Mouse (Mus musculus) bone marrow macrophage, adult 2 months (primary cell): ENCODE data around the gene Pde4c.

Experiments used
- CTCF ChIP-seq: IDR thresholded peaks from 2 replicates; pipeline ENCODE4 v1.5.1; 2012; ENCODE audit warnings: low read depth, mild to moderate bottlenecking, low read length, moderate library complexity
- POLR2A ChIP-seq: IDR thresholded peaks from 2 replicates; pipeline ENCODE4 v1.6.1; 2012; ENCODE audit warnings: mild to moderate bottlenecking, low read depth, low read length, borderline replicate concordance

DNA sequence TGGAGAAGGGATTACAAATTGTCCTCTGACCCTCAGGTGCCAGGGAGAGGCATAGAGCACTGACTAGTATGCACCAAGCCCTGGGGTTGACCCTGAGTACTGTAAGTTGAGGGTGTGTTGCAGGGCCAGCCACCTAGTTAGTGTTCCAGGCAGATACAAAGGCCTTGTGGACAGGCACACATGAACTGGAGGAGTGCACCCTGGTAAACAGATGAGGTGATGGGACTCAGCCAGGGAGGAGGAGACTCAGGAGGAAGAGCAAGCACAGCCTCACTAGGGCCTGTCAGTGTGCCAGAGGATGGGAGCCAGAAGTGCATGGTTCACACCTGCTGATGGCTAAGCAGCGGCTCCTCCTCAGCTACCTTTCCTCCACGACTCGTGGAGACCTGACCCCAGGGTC lies 43.5 kb upstream of the Pde4c start:
- TF ChIP-seq CTCF (no peak), POLR2A (no peak)
